Mouse (Mus musculus) kidney, adult 2 months (tissue): ENCODE data around the gene Fam83g.

Source experiments
- CTCF ChIP-seq: fragments of 200-500 bp; conservative IDR thresholded peaks from 2 replicates; pipeline ENCODE4 v1.5.1; 2011; ENCODE audit warnings: low read depth, mild to moderate bottlenecking, control low read depth, low read length, moderate library complexity, mixed read lengths; ENCODE audit not compliant: insufficient read depth, insufficient read length
- POLR2A ChIP-seq: fragments of 200-500 bp; IDR thresholded peaks from one replicate; pipeline ENCODE4 v1.6.1; 2011; ENCODE audit warnings: low read depth, low read length, control low read depth

- no peak for TF ChIP-seq CTCF
- no peak for TF ChIP-seq POLR2A
These were observed 15.0 kb downstream of the Fam83g start for GRCm38 (mm10) chr11:61698852-61699251.
